Mouse (Mus musculus) erythroblast, embryonic 14.5 days (primary cell): ENCODE results near the gene Myog. TPM values are rescaled to one million over a fixed set of nuclear protein-coding genes. Genes with fewer than 3 reads are reported as not detected.

Experiments used
- H3K27me3 ChIP-seq: 2 replicates; pipeline ENCODE4 v1.6.1; 2012; ENCODE audit warnings: inconsistent platforms; ENCODE audit not compliant: control insufficient read depth
- H3K36me3 ChIP-seq: 2 replicates; pipeline ENCODE4 v1.6.1; 2012; ENCODE audit warnings: mild to moderate bottlenecking, inconsistent platforms; ENCODE audit not compliant: control insufficient read depth
- H3K4me1 ChIP-seq: 2 replicates; pipeline ENCODE4 v1.6.1; 2012; ENCODE audit warnings: inconsistent platforms; ENCODE audit not compliant: control insufficient read depth
- H3K4me3 ChIP-seq: replicated peaks from 2 replicates; pipeline ENCODE3; 2012; ENCODE audit warnings: moderate library complexity, mild to moderate bottlenecking, inconsistent platforms
- H3K9me3 ChIP-seq: 2 replicates; pipeline ENCODE4 v1.6.1; 2012; ENCODE audit warnings: low read length, inconsistent platforms, mixed read lengths; ENCODE audit not compliant: control insufficient read depth
- GATA1 ChIP-seq: IDR thresholded peaks from 2 replicates; pipeline ENCODE4 v1.6.1; 2012; ENCODE audit warnings: low read length, inconsistent platforms, mixed read lengths
- TAL1 ChIP-seq: IDR thresholded peaks from 3 replicates; pipeline ENCODE4 v1.6.1; 2012; ENCODE audit warnings: low read length, inconsistent platforms, mixed read lengths
- polyA plus RNA-seq: library from polyadenylated mRNA; stranded (reverse); fragments of >175 nt; gene quantifications from 2 replicates; pipeline ENCODE4 v1.2.3, GENCODE M21; 2012

Myog gene
- polyA plus RNA-seq, 1 experiment: not detected

- TF ChIP-seq TAL1 (no peak), GATA1 (no peak)
- Histone ChIP-seq H3K36me3 (no peaks in the 10 kb centered on the region), H3K4me1 (no peaks in the 10 kb centered on the region), H3K9me3 (no peaks in the 10 kb centered on the region), H3K4me3 (no peak overlapping the region), H3K27me3 (no peaks in the 10 kb centered on the region)
These were observed 8.2 kb upstream of the Myog start for GRCm38 (mm10) chr1:134281563-134281962.

- Histone ChIP-seq H3K36me3 (no peaks in the 10 kb centered on the region), H3K4me1 (no peaks in the 10 kb centered on the region), H3K27me3 (no peaks in the 10 kb centered on the region), H3K4me3 (no peak overlapping the region), H3K9me3 (no peaks in the 10 kb centered on the region)
- no peak for TF ChIP-seq GATA1
These were observed 7.4 kb upstream of the Myog start for GRCm38 (mm10) chr1:134282342-134282741.

- H3K4me3 ChIP-seq: no peak overlapping the region
- H3K27me3 ChIP-seq: no peaks in the 10 kb centered on the region
- no peaks in the 10 kb centered on the region for H3K4me1 ChIP-seq
- no peaks in the 10 kb centered on the region for H3K36me3 ChIP-seq
- TF ChIP-seq TAL1 (no peak), GATA1 (no peak)
- no peaks in the 10 kb centered on the region for H3K9me3 ChIP-seq
These were observed 6.7 kb upstream of the Myog start for GRCm38 (mm10) chr1:134283108-134283507.

- Histone ChIP-seq H3K9me3 (no peaks in the 10 kb centered on the region), H3K4me3 (no peak overlapping the region)
- TF ChIP-seq TAL1 (no peak), GATA1 (no peak)
These were observed 4.2 kb upstream of the Myog start for GRCm38 (mm10) chr1:134285458-134286120.

GRCm38 (mm10) chr1:134288239-134288638 lies 1.6 kb upstream of the Myog start:
- no peak for TF ChIP-seq TAL1
- no peak for TF ChIP-seq GATA1
- Histone ChIP-seq H3K4me1 (no peaks in the 10 kb centered on the region), H3K4me3 (no peak overlapping the region), H3K9me3 (no peaks in the 10 kb centered on the region), H3K27me3 (no peaks in the 10 kb centered on the region), H3K36me3 (no peaks in the 10 kb centered on the region)

More at GRCm38 (mm10) chr1:134285458-134286120, 4.2 kb upstream of the Myog start:
- Histone ChIP-seq H3K36me3 (no peaks in the 10 kb centered on the region), H3K27me3 (no peaks in the 10 kb centered on the region), H3K4me1 (no peaks in the 10 kb centered on the region)

- TF ChIP-seq GATA1: no peak
- no peak for TF ChIP-seq TAL1
- H3K4me1 ChIP-seq: no peaks in the 10 kb centered on the region
- no peaks in the 10 kb centered on the region for H3K9me3 ChIP-seq
- no peaks in the 10 kb centered on the region for H3K36me3 ChIP-seq
- no peak overlapping the region for H3K4me3 ChIP-seq
- H3K27me3 ChIP-seq: no peaks in the 10 kb centered on the region
These were observed 511 bp downstream of the Myog start for GRCm38 (mm10) chr1:134290300-134290699.

- H3K4me3 ChIP-seq: no peak overlapping the region
- H3K4me1 ChIP-seq: no peaks in the 10 kb centered on the region
- 0 out of 2 replicates have a peak, but pooled peaks cover 2% of the 10 kb centered on the region for H3K9me3 ChIP-seq
- H3K36me3 ChIP-seq: no peaks in the 10 kb centered on the region
- TF ChIP-seq GATA1: no peak
- TF ChIP-seq TAL1: no peak
- no peaks in the 10 kb centered on the region for H3K27me3 ChIP-seq
These were observed 1.1 kb downstream of the Myog start for GRCm38 (mm10) chr1:134290909-134291308.

- TF ChIP-seq GATA1: no peak
- TF ChIP-seq TAL1: no peak
- Histone ChIP-seq H3K9me3 (0 out of 2 replicates have a peak, but pooled peaks cover 2% of the 10 kb centered on the region), H3K4me1 (no peaks in the 10 kb centered on the region), H3K36me3 (no peaks in the 10 kb centered on the region), H3K27me3 (no peaks in the 10 kb centered on the region), H3K4me3 (no peak overlapping the region)
These were observed 1.8 kb downstream of the Myog start for GRCm38 (mm10) chr1:134291555-134291954.

GRCm38 (mm10) chr1:134292073-134292472 lies 2.3 kb downstream of the Myog start:
- no peak for TF ChIP-seq TAL1
- TF ChIP-seq GATA1: no peak

GRCm38 (mm10) chr1:134292601-134293000 lies 2.8 kb downstream of the Myog start:
- H3K4me3 ChIP-seq: no peak overlapping the region
- TF ChIP-seq TAL1 (no peak), GATA1 (no peak)
- H3K27me3 ChIP-seq: peaks cover 9% of the 10 kb centered on the region
- 0 out of 2 replicates have a peak, but pooled peaks cover 2% of the 10 kb centered on the region for H3K9me3 ChIP-seq
- H3K4me1 ChIP-seq: no peaks in the 10 kb centered on the region
- H3K36me3 ChIP-seq: no peaks in the 10 kb centered on the region

More at GRCm38 (mm10) chr1:134292073-134292472, 2.3 kb downstream of the Myog start:
- Histone ChIP-seq H3K9me3 (0 out of 2 replicates have a peak, but pooled peaks cover 2% of the 10 kb centered on the region), H3K4me3 (no peak overlapping the region), H3K4me1 (no peaks in the 10 kb centered on the region), H3K27me3 (peaks cover 4% of the 10 kb centered on the region), H3K36me3 (no peaks in the 10 kb centered on the region)
